Mouse (Mus musculus) spleen, adult 2 months (tissue): ENCODE measurements around the gene Kpna6.

Source experiments
- CTCF ChIP-seq: fragments of 200-500 bp; IDR thresholded peaks from 2 replicates; pipeline ENCODE4 v1.5.1; 2011; ENCODE audit warnings: mild to moderate bottlenecking, inconsistent platforms; ENCODE audit not compliant: insufficient read depth, insufficient read length, insufficient replicate concordance; ENCODE audit errors: extremely low read depth
- POLR2A ChIP-seq: fragments of 200-500 bp; IDR thresholded peaks from 2 replicates; pipeline ENCODE4 v1.6.1; 2011; ENCODE audit warnings: low read depth, low read length, inconsistent platforms

DNA sequence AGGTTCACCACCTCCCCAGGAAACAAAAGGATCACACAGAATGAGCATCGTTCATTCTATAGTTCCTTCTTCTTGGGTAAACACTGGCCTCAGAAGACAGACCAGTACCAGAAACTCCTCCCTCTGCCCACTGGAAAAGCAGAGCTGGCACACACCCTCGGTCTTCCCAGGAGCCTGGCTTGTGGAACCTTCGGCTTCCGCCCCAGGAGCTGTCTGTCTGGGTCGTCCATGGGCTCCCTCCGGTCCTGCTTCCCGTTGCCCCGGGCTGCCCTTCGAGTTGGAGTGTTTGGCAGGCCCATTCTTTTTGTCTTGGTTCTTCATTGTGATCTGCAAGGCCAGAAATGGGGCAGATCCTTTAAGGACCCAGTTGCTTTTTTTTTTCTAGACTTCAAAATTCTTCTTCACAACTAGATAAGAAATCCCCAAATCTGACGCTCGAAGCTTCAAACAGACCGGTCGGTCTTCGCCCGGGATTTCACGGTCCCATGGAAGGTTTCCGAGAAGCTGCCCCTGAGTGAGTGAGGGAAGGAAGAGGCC lies 32.4 kb downstream of the Kpna6 start:
- TF ChIP-seq CTCF (no peak), POLR2A (no peak)
